Mouse (Mus musculus) hindbrain, embryonic 11.5 days (tissue): Measurements from ENCODE around the gene Pknox2. TPM values are rescaled to one million over a fixed set of nuclear protein-coding genes. Genes with fewer than 3 reads are reported as not detected.

Experiments
- ATAC-seq: fragments of 200-750 bp; cut with Nextera tagmentation; 2 replicates; pipeline ENCODE4 v1.8.0; 2017; ENCODE audit warnings: mild to moderate bottlenecking, moderate TSS enrichment, moderate library complexity; ENCODE audit not compliant: low FRiP score
- DNase-seq: peaks from one replicate; pipeline ENCODE4 v3.0.0-alpha.2; 2015; ENCODE audit warnings: low spot score
- H3K27ac ChIP-seq: fragments of 300-500 bp; sonication (generic); 2 replicates; pipeline ENCODE4 v1.5.1; 2014; ENCODE audit warnings: mild to moderate bottlenecking, low read depth, low read length
- H3K27me3 ChIP-seq: fragments of 300-500 bp; sonication (generic); 2 replicates; pipeline ENCODE4 v1.6.1; 2014; ENCODE audit warnings: mild to moderate bottlenecking, low read length, moderate library complexity, mixed read lengths; ENCODE audit not compliant: control insufficient read depth, insufficient read depth
- H3K36me3 ChIP-seq: fragments of 300-500 bp; sonication (generic); 2 replicates; pipeline ENCODE4 v1.6.1; 2014; ENCODE audit warnings: mild to moderate bottlenecking, low read length, moderate library complexity, mixed read lengths; ENCODE audit not compliant: control insufficient read depth, insufficient read depth
- H3K4me1 ChIP-seq: fragments of 300-500 bp; sonication (generic); replicated peaks from 2 replicates; pipeline ENCODE4 v1.6.1; 2014; ENCODE audit warnings: low read length, mixed read lengths; ENCODE audit not compliant: control insufficient read depth, insufficient read depth
- H3K4me2 ChIP-seq: fragments of 300-500 bp; sonication (generic); replicated peaks from 2 replicates; pipeline ENCODE4 v1.6.1; 2014; ENCODE audit warnings: mild to moderate bottlenecking, low read depth, low read length
- H3K4me3 ChIP-seq: fragments of 300-500 bp; sonication (generic); 2 replicates; pipeline ENCODE4 v1.5.1; 2014; ENCODE audit warnings: low read depth, low read length
- H3K9ac ChIP-seq: fragments of 300-500 bp; sonication (generic); 2 replicates; pipeline ENCODE4 v1.6.1; 2014; ENCODE audit warnings: low read depth, low read length
- H3K9me3 ChIP-seq: fragments of 300-500 bp; sonication (generic); 2 replicates; pipeline ENCODE4 v1.6.1; 2016; ENCODE audit warnings: low read length; ENCODE audit not compliant: control insufficient read depth
- WGBS: fragments of 180-500 bp; shearing (Covaris S2); extraction: QIAGEN DNeasy Blood & Tissue Kit; methylation state at CpG from one replicate; pipeline ENCODE4 v1.1.7; 2014; 5-methylcytosine and 5-hydroxymethylcytosine counted together
- polyA plus RNA-seq: library from polyadenylated mRNA; unstranded; fragments of >200 nt; fragmentation: Nextera tagmentation; extraction: Ambion mirVana; gene quantifications from 2 replicates; pipeline ENCODE4 v1.2.1, GENCODE M21; 2014

The Pknox2 gene
- polyA plus RNA-seq, 1 experiment from 2014 or later = 18.8 TPM

- Histone ChIP-seq H3K27me3 (no peaks in the 10 kb centered on the region), H3K4me1 (peaks cover 16% of the 10 kb centered on the region), H3K9me3 (no peaks in the 10 kb centered on the region), H3K4me3 (no peak overlapping the region), H3K9ac (no peak overlapping the region), H3K36me3 (no peaks in the 10 kb centered on the region), H3K4me2 (no peak overlapping the region), H3K27ac (no peak overlapping the region)
- 70% methylated on average over 13 of the region's 13 CpGs for WGBS
- no peak for ATAC-seq
- no peak for DNase-seq
Measured at GRCm38 (mm10) chr9:37136340-37136739, 10.9 kb downstream of the Pknox2 start.

GRCm38 (mm10) chr9:37133495-37133894 lies 13.7 kb downstream of the Pknox2 start:
- 84% methylated on average over 7 of the region's 7 CpGs for WGBS
- Histone ChIP-seq H3K27me3 (no peaks in the 10 kb centered on the region), H3K4me1 (no peaks in the 10 kb centered on the region), H3K4me2 (no peak overlapping the region), H3K4me3 (no peak overlapping the region), H3K36me3 (no peaks in the 10 kb centered on the region), H3K9me3 (no peaks in the 10 kb centered on the region), H3K9ac (no peak overlapping the region), H3K27ac (no peak overlapping the region)
- ATAC-seq (no peak), DNase-seq (no peak)

GRCm38 (mm10) chr9:37129046-37129445 lies 18.2 kb downstream of the Pknox2 start:
- no peak overlapping the region for H3K4me3 ChIP-seq
- 0 out of 2 replicates have a peak, but pooled peaks cover 2% of the 10 kb centered on the region for H3K27me3 ChIP-seq
- no peak overlapping the region for H3K4me2 ChIP-seq
- H3K27ac ChIP-seq = no peak overlapping the region
- WGBS = 94% methylated on average over 6 of the region's 6 CpGs
- H3K4me1 ChIP-seq = no peaks in the 10 kb centered on the region
- H3K9me3 ChIP-seq = no peaks in the 10 kb centered on the region
- no peaks in the 10 kb centered on the region for H3K36me3 ChIP-seq
- no peak overlapping the region for H3K9ac ChIP-seq
- DNase-seq (no peak), ATAC-seq (no peak)

GRCm38 (mm10) chr9:37126197-37126596 lies 21.0 kb downstream of the Pknox2 start:
- Histone ChIP-seq H3K36me3 (no peaks in the 10 kb centered on the region), H3K9me3 (no peaks in the 10 kb centered on the region), H3K9ac (no peak overlapping the region), H3K4me2 (no peak overlapping the region), H3K4me1 (peaks cover 4% of the 10 kb centered on the region), H3K27me3 (0 out of 2 replicates have a peak, but pooled peaks cover 2% of the 10 kb centered on the region), H3K4me3 (no peak overlapping the region), H3K27ac (no peak overlapping the region)
- DNase-seq (no peak), ATAC-seq (no peak)
- WGBS = 95% methylated on average over 2 of the region's 2 CpGs

- WGBS = 88% methylated on average over 8 of the region's 8 CpGs
Measured at GRCm38 (mm10) chr9:37124696-37125480, 22.3 kb downstream of the Pknox2 start.

GRCm38 (mm10) chr9:37123384-37123783 lies 23.8 kb downstream of the Pknox2 start:
- Histone ChIP-seq H3K4me2 (no peak overlapping the region), H3K4me1 (peaks cover 4% of the 10 kb centered on the region), H3K27ac (no peak overlapping the region), H3K4me3 (no peak overlapping the region), H3K9ac (no peak overlapping the region), H3K36me3 (no peaks in the 10 kb centered on the region), H3K9me3 (no peaks in the 10 kb centered on the region), H3K27me3 (0 out of 2 replicates have a peak, but pooled peaks cover 2% of the 10 kb centered on the region)
- no peak for DNase-seq
- no peak for ATAC-seq
- 72% methylated on average over 7 of the region's 7 CpGs for WGBS

More at GRCm38 (mm10) chr9:37124696-37125480, 22.3 kb downstream of the Pknox2 start:
- Histone ChIP-seq H3K4me1 (peaks cover 4% of the 10 kb centered on the region), H3K36me3 (no peaks in the 10 kb centered on the region), H3K27ac (no peak overlapping the region), H3K27me3 (0 out of 2 replicates have a peak, but pooled peaks cover 2% of the 10 kb centered on the region), H3K4me3 (no peak overlapping the region), H3K9me3 (no peaks in the 10 kb centered on the region), H3K9ac (no peak overlapping the region), H3K4me2 (no peak overlapping the region)
- ATAC-seq (no peak), DNase-seq (no peak)

- H3K9me3 ChIP-seq = no peaks in the 10 kb centered on the region
- H3K4me1 ChIP-seq = peaks cover 4% of the 10 kb centered on the region
- H3K4me2 ChIP-seq = no peak overlapping the region
- 0 out of 2 replicates have a peak, but pooled peaks cover 2% of the 10 kb centered on the region for H3K27me3 ChIP-seq
- no peak overlapping the region for H3K27ac ChIP-seq
- H3K36me3 ChIP-seq = no peaks in the 10 kb centered on the region
- H3K4me3 ChIP-seq = no peak overlapping the region
- 68% methylated on average over 6 of the region's 6 CpGs for WGBS
- H3K9ac ChIP-seq = no peak overlapping the region
- ATAC-seq (no peak), DNase-seq (no peak)
Measured at GRCm38 (mm10) chr9:37122971-37123370, 24.2 kb downstream of the Pknox2 start.

GRCm38 (mm10) chr9:37122381-37122780 lies 24.8 kb downstream of the Pknox2 start:
- Histone ChIP-seq H3K27ac (no peak overlapping the region), H3K9ac (no peak overlapping the region), H3K36me3 (no peaks in the 10 kb centered on the region), H3K4me3 (no peak overlapping the region), H3K27me3 (0 out of 2 replicates have a peak, but pooled peaks cover 2% of the 10 kb centered on the region), H3K4me1 (peaks cover 4% of the 10 kb centered on the region), H3K4me2 (no peak overlapping the region), H3K9me3 (no peaks in the 10 kb centered on the region)
- ATAC-seq = no peak
- no peak for DNase-seq
- WGBS = 35% methylated on average over 1 of the region's 1 CpGs

- Histone ChIP-seq H3K4me1 (peaks cover 4% of the 10 kb centered on the region), H3K27ac (no peak overlapping the region), H3K9me3 (no peaks in the 10 kb centered on the region), H3K27me3 (0 out of 2 replicates have a peak, but pooled peaks cover 2% of the 10 kb centered on the region), H3K4me3 (no peak overlapping the region), H3K4me2 (no peak overlapping the region), H3K9ac (no peak overlapping the region), H3K36me3 (no peaks in the 10 kb centered on the region)
- 46% methylated on average over 4 of the region's 4 CpGs for WGBS
- no peak for DNase-seq
- ATAC-seq = no peak
Measured at GRCm38 (mm10) chr9:37121761-37122331, 25.4 kb downstream of the Pknox2 start.
